In the genomic region with DNA sequence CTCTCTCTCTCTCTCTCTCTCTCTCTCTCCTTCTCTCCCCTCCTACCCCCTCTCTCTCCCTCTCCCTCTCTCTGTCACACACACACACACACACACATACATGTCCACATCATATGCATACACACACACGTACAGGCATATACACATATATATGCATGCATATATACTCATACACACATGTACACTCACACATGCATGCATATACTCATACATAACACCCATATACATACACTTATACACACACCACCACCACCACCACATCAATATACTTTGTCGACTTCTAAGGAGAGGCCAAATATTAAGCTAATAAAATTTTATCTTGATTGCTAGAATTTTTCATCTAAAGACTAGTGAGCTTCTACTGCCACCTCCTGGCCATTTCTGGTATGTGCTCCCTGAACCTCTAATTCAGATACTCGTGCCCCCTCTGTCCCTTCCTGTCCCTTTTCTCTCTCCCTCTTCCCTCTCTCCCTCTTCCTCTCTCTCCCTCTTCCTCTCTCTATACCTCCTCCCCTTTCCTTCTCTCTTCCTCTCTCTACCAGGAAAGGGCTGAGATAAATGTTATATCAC, we compare ENCODE assay signal across 9 mouse cellular contexts. TPM values are rescaled to one million over a fixed set of nuclear protein-coding genes. Genes with fewer than 3 reads are reported as not detected.
A peak's percentile ranks its signal among the peaks of the same experiment; 100 is the strongest.
DNase-seq lines count a peak whose midpoint lies in the region; ATAC-seq and TF ChIP-seq lines count a peak whose summit lies in the region.
"Had no signal": no experiment of that assay in that cellular context is flagged by ENCODE, and none has a peak within 500 bp of the region (broad histone marks: within the 10 kb centered on the region; RNA-seq: fewer than 3 reads in every experiment).

No protein-coding gene starts in this region.

- no peak overlapping the region for H3K4me3 ChIP-seq in kidney, embryonic 16.5 days (ENCODE audit: low read length)
- H3K4me3 ChIP-seq in cerebellum, adult 2 months (replicated peaks; ENCODE audit: insufficient read depth, low read depth, low read length) = no peak overlapping the region
- no peak overlapping the region for H3K4me3 ChIP-seq in left cerebral cortex, adult 2 months
- no peak overlapping the region for H3K4me3 ChIP-seq in neural tube, embryonic 11.5 days (ENCODE audit: low read depth, low read length)
- H3K4me3 ChIP-seq: erythroblast, embryonic 14.5 days had no signal

- peak; percentile 71 for TF ChIP-seq CTCF in cerebellum, adult 2 months (IDR thresholded peaks at IDR 0.05; ENCODE audit: borderline replicate concordance, insufficient read depth, low read depth, low read length)
- peak; percentile 84 for TF ChIP-seq CTCF in left cerebral cortex, adult 2 months (IDR thresholded peaks at IDR 0.05)

- WGBS in kidney, embryonic 16.5 days = 35% methylated on average over 3 of the region's 3 CpGs
- WGBS in cerebellum, adult 2 months = 26% methylated on average over 3 of the region's 3 CpGs
- WGBS in neural tube, embryonic 11.5 days = 33% methylated on average over 3 of the region's 3 CpGs

- H3K27me3 ChIP-seq in kidney, embryonic 16.5 days (ENCODE audit: insufficient read depth, low read length) = no peaks in the 10 kb centered on the region
- H3K27me3 ChIP-seq in cerebellum, adult 2 months (ENCODE audit: control insufficient read depth, insufficient read depth, low read length) = no peaks in the 10 kb centered on the region
- no peaks in the 10 kb centered on the region for H3K27me3 ChIP-seq in neural tube, embryonic 11.5 days (ENCODE audit: control insufficient read depth, insufficient read depth, low read length)

- ATAC-seq in kidney, embryonic 16.5 days (ENCODE audit: low FRiP score, low TSS enrichment) = no peak; the same call in 1 of the 2 replicates
- ATAC-seq in granulocyte monocyte progenitor cell, adult 5-6 weeks (replicated peaks; ENCODE audit: poor library complexity, severe bottlenecking) = peak; percentile 81
- no peak for ATAC-seq in neural tube, embryonic 11.5 days (ENCODE audit: insufficient read depth, low FRiP score, low TSS enrichment)

- no peaks in the 10 kb centered on the region for H3K36me3 ChIP-seq in kidney, embryonic 16.5 days (ENCODE audit: insufficient read depth, low read length)
- no peaks in the 10 kb centered on the region for H3K36me3 ChIP-seq in neural tube, embryonic 11.5 days (ENCODE audit: control insufficient read depth, insufficient read depth, low read length)

- no peak overlapping the region for H3K27ac ChIP-seq in kidney, embryonic 16.5 days (ENCODE audit: low read length)
- H3K27ac ChIP-seq in cerebellum, adult 2 months (ENCODE audit: insufficient read depth, low read length) = no peak overlapping the region
- H3K27ac ChIP-seq in left cerebral cortex, adult 2 months = no peak overlapping the region
- H3K27ac ChIP-seq in neural tube, embryonic 11.5 days (ENCODE audit: low read depth, low read length) = no peak overlapping the region

- intact Hi-C loops in left cerebral cortex, adult 2 months (cut with DNase I) = loop anchor here (1.0 to 10.0 kb wide), 3 partner anchors 114 to 522 kb away; partner anchors contain the start of gene Kcnh1

- no peak overlapping the region for H3K4me2 ChIP-seq in kidney, embryonic 16.5 days (replicated peaks; ENCODE audit: low read depth, low read length)
- H3K4me2 ChIP-seq in neural tube, embryonic 11.5 days (ENCODE audit: low read depth) = no peak overlapping the region

- no peaks in the 10 kb centered on the region for H3K4me1 ChIP-seq in kidney, embryonic 16.5 days (ENCODE audit: insufficient read depth, low read length)
- H3K4me1 ChIP-seq in cerebellum, adult 2 months (ENCODE audit: control insufficient read depth, insufficient read depth, low read length) = no peaks in the 10 kb centered on the region
- H3K4me1 ChIP-seq in neural tube, embryonic 11.5 days (ENCODE audit: control insufficient read depth, insufficient read depth, low read length) = no peaks in the 10 kb centered on the region

- no peak for TF ChIP-seq POLR2A in cerebellum, adult 2 months (IDR thresholded peaks at IDR 0.05; ENCODE audit: borderline replicate concordance, insufficient read depth, low read length)

- no peaks in the 10 kb centered on the region for H3K9me3 ChIP-seq in kidney, embryonic 16.5 days (ENCODE audit: low read length)
- H3K9me3 ChIP-seq in neural tube, embryonic 11.5 days (ENCODE audit: control insufficient read depth, low read length) = no peaks in the 10 kb centered on the region

- peak; percentile 11 for DNase-seq in kidney, adult 11 months
- peak; percentile 25 for DNase-seq in Muller cell, postnatal 12 days (ENCODE audit: inconsistent ontology term)
- DNase-seq in cerebellum, adult 2 months = peak; percentile 33 to 65
- DNase-seq in left cerebral cortex, adult 2 months (ENCODE audit: extremely low spot score in 1 of 2, low spot score in 2 of 2) = peak; percentile 41
- DNase-seq in neural tube, embryonic 11.5 days (ENCODE audit: low spot score) = peak; percentile 47
- peak; percentile 16 to 26 for DNase-seq in urinary bladder, postnatal 36 days (ENCODE audit: low spot score in 2 of 2)

- no peak overlapping the region for H3K9ac ChIP-seq in kidney, embryonic 16.5 days (replicated peaks; ENCODE audit: low read length)
- H3K9ac ChIP-seq in neural tube, embryonic 11.5 days (ENCODE audit: low read length) = no peak overlapping the region

RNA-seq across cellular contexts. Expression of gene Hhat, which starts 59.2 kb away (rescaled TPM):
- 17.5 and 17.8 TPM in 2 replicates for polyA plus RNA-seq in kidney, embryonic 16.5 days (2015; fragmentation: Nextera tagmentation; extraction: Ambion mirVana)
- polyA plus RNA-seq in cerebellum, adult 2 months (2012; rRNA removed) = 1.9 and 2.1 TPM in 2 replicates
- 1.0 and 2.1 TPM in 2 replicates for total RNA-seq in granulocyte monocyte progenitor cell, adult 5-6 weeks (2014; fragmentation: Nextera tagmentation)
- total RNA-seq in granulocyte monocyte progenitor cell, adult 5-6 weeks (2017) = 1.6 and 2.4 TPM in 2 replicates
- 1 to 10 TPM in 1 of 2 experiments, under 1 TPM in 1; 0.81 to 1.3 TPM for total RNA-seq in left cerebral cortex, adult 2 months (2021)
- polyA plus RNA-seq in neural tube, embryonic 11.5 days (2014; fragmentation: Nextera tagmentation; extraction: Ambion mirVana) = 8.9 and 9.2 TPM in 2 replicates
- polyA plus RNA-seq: erythroblast, embryonic 14.5 days had no signal
